Mouse (Mus musculus) left cerebral cortex, adult 8-10 months (tissue): ENCODE results near the gene Fez2. TPM values are rescaled to one million over a fixed set of nuclear protein-coding genes. Genes with fewer than 3 reads are reported as not detected.

Experiments used
- DNase-seq, 2 experiments: peaks; one replicate each; pipeline ENCODE4 v3.0.0; 2022; ENCODE audit warnings: low spot score in 2 of 2
- total RNA-seq, 4 experiments: library from RNA; stranded (reverse); gene quantifications; 2 replicates each; pipeline ENCODE4 v1.2.4; 2022

The Fez2 gene
- total RNA-seq, 4 experiments from 2014 or later, result 35.9 to 40.8 (median 39.5) TPM

DNA sequence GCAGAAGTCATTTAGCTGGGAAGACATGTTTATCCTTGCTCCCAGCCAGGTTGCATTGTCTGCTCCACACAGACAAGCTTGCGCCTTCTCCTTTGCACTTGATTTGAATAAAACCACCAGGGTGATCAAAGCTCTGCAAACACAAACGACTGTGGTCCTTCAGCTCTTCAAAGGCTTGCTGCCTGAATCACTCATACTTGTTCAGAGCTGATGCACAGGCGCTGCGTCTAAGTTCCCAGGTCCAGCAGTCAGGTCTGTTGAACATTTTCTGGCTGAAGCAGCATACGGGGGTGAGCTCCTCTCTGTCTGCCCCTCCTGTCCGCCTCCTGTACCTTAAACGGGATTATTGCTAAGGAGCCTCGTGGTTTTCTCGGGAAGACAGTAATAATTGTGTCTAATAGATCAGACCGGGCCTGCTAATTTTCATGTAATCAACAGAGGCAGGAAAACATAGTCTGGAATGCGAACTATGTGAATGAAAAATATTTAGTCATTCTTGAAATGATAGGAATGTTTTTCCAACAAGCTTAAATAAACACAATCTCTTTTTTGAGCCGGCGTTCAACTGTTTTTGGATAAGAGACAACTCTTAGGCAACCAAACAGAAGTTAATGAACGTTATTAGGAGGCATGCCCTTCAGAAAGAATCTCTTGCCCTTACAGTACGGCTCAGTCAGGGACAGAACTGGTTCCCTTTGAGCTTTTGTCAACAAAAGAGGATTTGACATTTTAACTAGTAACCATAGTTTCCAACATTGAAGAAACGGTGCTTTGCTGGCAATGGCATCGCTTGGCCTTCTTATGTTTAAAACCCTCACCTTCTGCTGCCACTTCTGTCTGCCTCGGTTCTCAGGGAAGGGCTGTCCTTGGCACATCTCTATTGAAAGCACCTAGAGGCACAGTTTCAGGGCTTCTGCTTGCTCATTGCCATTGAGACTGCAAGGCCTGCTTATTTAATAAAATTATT is 95.3 kb downstream of the Fez2 start:
- no peak for DNase-seq

DNA sequence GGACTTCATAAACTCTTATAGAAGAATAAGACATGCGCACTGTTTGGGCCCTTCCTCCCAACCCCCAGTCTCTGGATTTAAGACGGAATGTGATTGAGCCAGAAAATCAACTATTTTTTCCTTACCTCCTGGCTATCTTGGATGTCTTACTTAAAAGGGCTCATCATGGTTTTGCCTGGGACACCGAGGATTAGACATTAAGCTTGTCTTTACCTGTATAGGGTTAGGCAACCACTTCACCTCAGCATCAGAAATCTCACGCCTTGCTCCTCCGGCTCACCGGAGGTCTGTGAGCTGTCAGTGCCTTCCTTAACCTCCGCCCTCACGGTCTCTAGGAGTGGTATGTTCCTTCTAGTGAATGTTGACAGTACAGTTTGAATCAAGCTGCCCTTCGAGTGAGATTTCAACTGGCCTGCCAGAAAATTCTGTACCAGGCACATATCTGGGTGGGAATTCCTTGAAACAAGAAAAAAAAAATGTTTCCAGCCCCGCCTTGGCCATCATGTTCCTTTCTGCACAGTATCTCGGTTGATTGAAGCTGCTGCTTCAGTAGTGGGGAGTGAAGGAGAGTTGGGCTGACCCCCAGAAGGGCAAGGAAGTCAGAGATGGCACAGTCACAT is 96.6 kb downstream of the Fez2 start:
- DNase-seq, result no peak

Other genes with a start within 250 kb of the Fez2 start
- 10 to 100 TPM; 84.5 to 97.9 (median 87.0) TPM for gene Crim1, start 217.9 kb downstream of the Fez2 start, total RNA-seq
- 1 to 10 TPM in 2 of 4 experiments, under 1 TPM in 2; 0.87 to 1.7 (median 1.3) TPM for gene Vit, start 89.9 kb upstream of the Fez2 start, total RNA-seq